Mouse (Mus musculus): ENCODE data around the gene Gdf7. TPM values are rescaled to one million over a fixed set of nuclear protein-coding genes. Genes with fewer than 3 reads are reported as not detected.

The Gdf7 gene
- polyA plus RNA-seq, 1 experiment from 2014 or later, result 0.85 TPM

- ATAC-seq (ENCODE audit: insufficient number of reproducible peaks, low FRiP score, low TSS enrichment, low read depth), result no peak
- H3K27ac ChIP-seq (replicated peaks), result no peak overlapping the region
- H3K4me2 ChIP-seq (replicated peaks), result no peak overlapping the region
- peaks cover 37% of the 10 kb centered on the region for H3K4me1 ChIP-seq
- 79% methylated on average over 2 of the region's 2 CpGs for WGBS
- peaks cover 70% of the 10 kb centered on the region for H3K27me3 ChIP-seq
- H3K36me3 ChIP-seq, result no peaks in the 10 kb centered on the region
- H3K9ac ChIP-seq, result no peak overlapping the region
- no peak overlapping the region for H3K4me3 ChIP-seq (replicated peaks)
- H3K9me3 ChIP-seq (replicated peaks), result no peaks in the 10 kb centered on the region
Measured at GRCm38 (mm10) chr12:8296154-8296553, 5.6 kb downstream of the Gdf7 start.

DNA sequence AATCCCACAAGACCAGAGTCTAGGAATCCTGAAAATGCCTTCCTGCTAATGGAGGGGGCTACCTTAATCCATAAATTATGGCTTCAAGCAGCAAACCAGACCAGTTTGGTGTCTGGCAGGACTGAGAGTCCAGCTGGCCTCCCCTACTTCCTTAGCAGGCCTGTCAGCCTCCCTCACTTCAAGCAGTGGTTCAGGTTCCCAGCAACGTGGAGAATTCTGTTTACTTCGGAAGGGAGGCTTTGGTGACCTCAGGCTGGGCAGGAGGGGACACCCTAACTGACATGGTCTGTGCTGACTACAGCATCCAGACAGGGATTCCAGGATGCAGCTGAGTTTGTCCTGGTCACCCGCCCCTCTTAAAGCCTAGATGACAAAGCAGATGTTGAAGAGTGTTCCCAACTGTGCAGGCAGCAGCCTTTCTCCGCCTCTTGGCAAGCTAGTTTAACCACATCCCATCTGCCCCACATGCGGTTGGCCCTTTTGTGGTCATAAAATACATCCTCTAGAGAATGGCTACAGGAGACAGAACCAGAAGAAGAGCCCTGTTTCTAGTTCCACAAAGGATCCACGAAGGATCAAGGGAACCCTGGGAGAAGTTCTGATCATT, 6.3 kb downstream of the Gdf7 start:
- Histone ChIP-seq H3K27ac (replicated peaks) (no peak overlapping the region), H3K4me3 (replicated peaks) (no peak overlapping the region), H3K27me3 (peaks cover 62% of the 10 kb centered on the region), H3K4me2 (replicated peaks) (no peak overlapping the region), H3K4me1 (peaks cover 35% of the 10 kb centered on the region), H3K9ac (no peak overlapping the region), H3K36me3 (no peaks in the 10 kb centered on the region), H3K9me3 (replicated peaks) (no peaks in the 10 kb centered on the region)
- 31% methylated on average over 6 of the region's 6 CpGs for WGBS
- peak; percentile 16; the same call in 1 of the 2 replicates for ATAC-seq (ENCODE audit: insufficient number of reproducible peaks, low FRiP score, low TSS enrichment, low read depth)

DNA sequence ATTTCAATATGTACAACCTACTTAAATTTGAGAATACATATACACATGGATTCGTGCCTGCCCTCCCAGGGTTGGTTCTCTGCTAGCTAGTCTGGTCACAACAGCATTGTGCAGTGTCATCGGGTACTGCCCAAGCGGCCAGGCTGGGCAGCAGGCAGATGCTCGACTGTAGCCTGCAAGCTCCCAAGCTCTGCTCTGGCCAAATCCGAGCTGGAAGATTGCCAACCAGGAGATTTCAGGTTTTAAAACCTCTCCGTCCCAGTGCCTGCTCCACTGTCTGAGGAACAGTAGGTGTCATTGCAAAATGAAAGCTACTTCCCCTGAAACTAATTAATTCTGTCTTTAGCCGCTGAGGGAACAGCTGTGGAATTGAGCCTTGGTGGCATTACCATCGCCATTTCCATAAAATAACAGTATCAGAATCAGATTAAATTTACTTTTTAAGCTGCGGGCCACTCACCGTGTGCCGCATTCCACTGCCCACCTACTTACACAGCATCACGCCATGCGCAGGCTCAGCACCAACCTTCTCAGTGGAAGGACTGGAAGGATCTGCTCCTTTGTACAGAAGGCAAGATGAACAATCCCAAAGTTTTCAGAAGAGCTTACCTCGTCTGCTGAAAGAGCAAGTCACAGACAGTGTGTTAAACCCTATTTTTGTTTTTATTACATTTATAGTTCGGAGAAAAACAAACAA, 10.4 kb downstream of the Gdf7 start:
- 61% methylated on average over 15 of the region's 15 CpGs for WGBS
- Histone ChIP-seq H3K27ac (replicated peaks) (no peak overlapping the region), H3K4me3 (replicated peaks) (no peak overlapping the region), H3K36me3 (no peaks in the 10 kb centered on the region), H3K9ac (no peak overlapping the region), H3K27me3 (peaks cover 23% of the 10 kb centered on the region), H3K9me3 (replicated peaks) (no peaks in the 10 kb centered on the region), H3K4me2 (replicated peaks) (no peak overlapping the region), H3K4me1 (peaks cover 8% of the 10 kb centered on the region)
- no peak for ATAC-seq (ENCODE audit: insufficient number of reproducible peaks, low FRiP score, low TSS enrichment, low read depth)

DNA sequence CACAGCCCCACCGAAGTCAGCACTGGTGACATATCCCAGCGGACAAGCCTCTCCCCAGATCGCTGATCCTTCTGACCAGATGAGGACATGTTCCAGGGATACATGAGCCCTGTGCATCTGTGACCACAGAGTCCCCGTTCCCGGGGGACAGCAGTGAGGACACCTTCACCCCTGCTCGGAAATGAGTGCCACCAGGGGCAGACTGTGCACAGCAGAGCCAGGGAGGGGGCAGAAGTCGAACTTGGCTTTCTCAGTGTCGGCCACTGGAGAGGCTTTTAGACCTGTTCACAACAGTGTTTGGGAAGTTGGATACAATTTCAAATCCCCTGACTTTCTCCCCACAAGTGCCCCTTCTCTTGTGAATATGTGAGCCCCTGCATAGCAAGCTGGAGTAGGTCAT, 12.3 kb downstream of the Gdf7 start:
- Histone ChIP-seq H3K36me3 (peaks cover 5% of the 10 kb centered on the region; the same call in 1 of the 2 replicates), H3K4me2 (replicated peaks) (no peak overlapping the region), H3K9ac (no peak overlapping the region), H3K4me3 (replicated peaks) (no peak overlapping the region), H3K27me3 (peaks cover 8% of the 10 kb centered on the region), H3K4me1 (no peaks in the 10 kb centered on the region), H3K9me3 (replicated peaks) (no peaks in the 10 kb centered on the region), H3K27ac (replicated peaks) (no peak overlapping the region)
- WGBS, result 74% methylated on average over 8 of the region's 8 CpGs
- no peak for ATAC-seq (ENCODE audit: insufficient number of reproducible peaks, low FRiP score, low TSS enrichment, low read depth)

DNA sequence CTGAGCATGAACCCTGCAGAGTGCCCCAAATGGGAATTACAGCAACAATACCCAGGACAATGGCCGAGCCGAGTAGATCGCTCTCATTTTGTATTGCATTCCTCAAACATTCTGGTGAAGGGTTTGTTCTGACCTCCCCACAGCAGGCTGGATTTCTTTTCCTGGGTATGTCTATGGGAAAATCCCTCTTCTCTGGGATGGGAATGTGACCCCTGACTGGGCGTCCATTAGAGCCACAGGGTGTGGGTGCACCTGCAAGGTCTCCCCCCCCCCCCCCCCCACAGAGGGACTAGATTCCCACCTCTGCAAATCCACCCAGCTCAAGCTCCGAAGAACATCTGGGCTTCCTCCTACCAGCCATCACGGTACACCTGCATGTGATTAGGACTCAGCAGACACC, 12.7 kb downstream of the Gdf7 start:
- H3K9ac ChIP-seq, result no peak overlapping the region
- no peak overlapping the region for H3K4me2 ChIP-seq (replicated peaks)
- H3K36me3 ChIP-seq, result peaks cover 7% of the 10 kb centered on the region; the same call in 1 of the 2 replicates
- peaks cover 5% of the 10 kb centered on the region for H3K27me3 ChIP-seq
- no peak overlapping the region for H3K4me3 ChIP-seq (replicated peaks)
- no peaks in the 10 kb centered on the region for H3K4me1 ChIP-seq
- H3K27ac ChIP-seq (replicated peaks), result no peak overlapping the region
- no peaks in the 10 kb centered on the region for H3K9me3 ChIP-seq (replicated peaks)
- WGBS, result 62% methylated on average over 6 of the region's 6 CpGs
- no peak for ATAC-seq (ENCODE audit: insufficient number of reproducible peaks, low FRiP score, low TSS enrichment, low read depth)

GRCm38 (mm10) chr12:8287970-8288369, 13.8 kb downstream of the Gdf7 start:
- Histone ChIP-seq H3K4me2 (replicated peaks) (no peak overlapping the region), H3K36me3 (peaks cover 12% of the 10 kb centered on the region), H3K27me3 (no peaks in the 10 kb centered on the region; the same call in 1 of the 2 replicates), H3K27ac (replicated peaks) (no peak overlapping the region), H3K9ac (no peak overlapping the region), H3K4me1 (no peaks in the 10 kb centered on the region), H3K9me3 (replicated peaks) (no peaks in the 10 kb centered on the region), H3K4me3 (replicated peaks) (no peak overlapping the region)
- ATAC-seq (ENCODE audit: insufficient number of reproducible peaks, low FRiP score, low TSS enrichment, low read depth), result no peak
- 57% methylated on average over 3 of the region's 3 CpGs for WGBS

DNA sequence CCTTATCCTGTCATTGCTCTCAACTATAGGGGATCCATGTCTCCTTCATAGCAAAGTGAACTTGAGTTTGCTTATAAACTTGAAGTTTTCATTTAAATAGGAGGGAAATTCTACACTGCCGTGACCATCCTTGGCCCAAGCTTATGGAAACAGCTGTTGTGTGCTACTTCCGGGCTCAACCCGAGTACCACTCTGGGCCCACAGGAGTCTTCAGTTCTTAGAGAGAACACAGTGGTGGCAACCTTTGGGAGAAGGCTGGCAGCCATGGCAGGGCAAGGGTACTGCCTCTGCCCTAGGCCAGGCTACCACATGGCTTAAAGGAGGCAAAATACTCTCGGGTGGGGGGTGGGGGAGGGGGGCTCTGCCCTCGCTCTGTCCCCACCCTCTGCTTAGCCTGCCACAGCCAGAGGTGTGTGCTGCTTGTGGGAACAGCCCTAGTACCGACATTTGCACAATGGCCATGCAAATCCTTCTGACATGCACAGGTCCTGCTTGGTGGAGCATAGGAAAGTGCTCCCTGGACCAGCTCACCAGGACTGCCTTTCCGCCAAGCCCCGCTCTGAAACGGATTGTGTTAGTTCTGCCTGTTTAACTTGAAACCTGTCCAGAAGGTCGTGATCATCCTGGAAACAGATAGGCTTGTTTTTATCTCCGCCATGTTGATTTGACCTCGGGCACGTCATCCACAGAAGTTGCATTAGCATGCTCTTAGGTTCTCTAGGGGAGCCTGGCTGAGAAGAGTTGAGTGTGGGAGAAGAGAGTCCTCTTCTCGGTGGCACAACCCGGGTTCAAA, 20.3 kb downstream of the Gdf7 start:
- Histone ChIP-seq H3K9ac (no peak overlapping the region), H3K4me3 (replicated peaks) (no peak overlapping the region), H3K27ac (replicated peaks) (no peak overlapping the region), H3K36me3 (peaks cover 12% of the 10 kb centered on the region), H3K4me2 (replicated peaks) (no peak overlapping the region), H3K27me3 (no peaks in the 10 kb centered on the region), H3K9me3 (replicated peaks) (no peaks in the 10 kb centered on the region), H3K4me1 (no peaks in the 10 kb centered on the region)
- 71% methylated on average over 15 of the region's 15 CpGs for WGBS
- ATAC-seq (ENCODE audit: insufficient number of reproducible peaks, low FRiP score, low TSS enrichment, low read depth), result no peak

- Histone ChIP-seq H3K4me2 (replicated peaks) (no peak overlapping the region), H3K27me3 (no peaks in the 10 kb centered on the region), H3K4me1 (no peaks in the 10 kb centered on the region), H3K27ac (replicated peaks) (no peak overlapping the region), H3K36me3 (peaks cover 8% of the 10 kb centered on the region; the same call in 1 of the 2 replicates), H3K9ac (no peak overlapping the region), H3K4me3 (replicated peaks) (no peak overlapping the region), H3K9me3 (replicated peaks) (no peaks in the 10 kb centered on the region)
- WGBS, result 91% methylated on average over 4 of the region's 4 CpGs
- ATAC-seq (ENCODE audit: insufficient number of reproducible peaks, low FRiP score, low TSS enrichment, low read depth), result no peak
Measured at GRCm38 (mm10) chr12:8275424-8275823, 26.3 kb downstream of the Gdf7 start.

DNA sequence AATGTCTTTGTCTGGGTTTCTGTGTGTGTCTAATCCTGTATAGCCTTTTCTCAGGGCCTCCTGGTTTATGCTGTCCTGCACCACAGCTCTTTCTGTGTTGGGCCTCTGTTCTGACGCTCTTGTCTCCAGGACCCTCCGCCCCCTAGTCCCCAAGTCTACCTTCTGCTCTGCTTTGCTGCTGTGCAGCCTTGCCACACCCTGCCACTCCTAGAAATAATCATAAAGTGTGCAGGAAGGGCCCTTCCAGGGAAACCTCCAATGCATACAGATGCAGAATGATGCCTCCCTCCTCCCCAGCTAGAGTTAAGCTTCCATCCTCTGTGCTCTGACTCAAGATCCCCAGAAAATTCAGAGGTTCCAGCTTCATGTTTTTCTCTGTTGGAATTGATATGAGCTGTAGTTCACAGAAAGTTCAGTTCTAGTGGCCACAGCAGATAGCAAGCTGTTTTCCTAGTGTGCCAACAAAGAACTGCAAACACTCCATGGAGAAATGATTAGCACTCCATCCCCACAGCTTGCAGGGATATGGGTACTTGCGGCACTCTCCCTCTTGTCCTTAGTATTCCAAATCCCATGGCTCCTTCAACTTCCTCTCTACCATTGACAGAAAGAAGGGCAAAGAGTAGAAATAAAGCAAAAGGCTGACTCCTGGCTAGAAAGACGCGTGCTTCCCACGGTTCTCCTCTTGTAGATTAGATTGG, 28.1 kb downstream of the Gdf7 start:
- no peaks in the 10 kb centered on the region for H3K27me3 ChIP-seq
- H3K36me3 ChIP-seq, result peaks cover 12% of the 10 kb centered on the region; the same call in 1 of the 2 replicates
- H3K4me3 ChIP-seq (replicated peaks), result no peak overlapping the region
- ATAC-seq (ENCODE audit: insufficient number of reproducible peaks, low FRiP score, low TSS enrichment, low read depth), result no peak
- H3K27ac ChIP-seq (replicated peaks), result no peak overlapping the region
- H3K9me3 ChIP-seq (replicated peaks), result no peaks in the 10 kb centered on the region
- 94% methylated on average over 6 of the region's 6 CpGs for WGBS
- H3K4me2 ChIP-seq (replicated peaks), result no peak overlapping the region
- no peaks in the 10 kb centered on the region for H3K4me1 ChIP-seq
- H3K9ac ChIP-seq, result no peak overlapping the region

- Histone ChIP-seq H3K4me2 (replicated peaks) (no peak overlapping the region), H3K9ac (no peak overlapping the region), H3K9me3 (replicated peaks) (no peaks in the 10 kb centered on the region), H3K4me3 (replicated peaks) (no peak overlapping the region), H3K27ac (replicated peaks) (no peak overlapping the region), H3K4me1 (no peaks in the 10 kb centered on the region), H3K36me3 (peaks cover 17% of the 10 kb centered on the region; the same call in 1 of the 2 replicates), H3K27me3 (no peaks in the 10 kb centered on the region)
- no peak for ATAC-seq (ENCODE audit: insufficient number of reproducible peaks, low FRiP score, low TSS enrichment, low read depth)
- WGBS, result 95% methylated on average over 2 of the region's 2 CpGs
Measured at GRCm38 (mm10) chr12:8271405-8271804, 30.3 kb downstream of the Gdf7 start.

- WGBS, result 90% methylated on average over 11 of the region's 11 CpGs
- ATAC-seq (ENCODE audit: insufficient number of reproducible peaks, low FRiP score, low TSS enrichment, low read depth), result no peak
Measured at GRCm38 (mm10) chr12:8269627-8270026, 32.1 kb downstream of the Gdf7 start.

More at GRCm38 (mm10) chr12:8269627-8270026, 32.1 kb downstream of the Gdf7 start:
- H3K4me2 ChIP-seq (replicated peaks), result no peak overlapping the region
- H3K27me3 ChIP-seq, result no peaks in the 10 kb centered on the region
- H3K36me3 ChIP-seq, result peaks cover 14% of the 10 kb centered on the region; the same call in 1 of the 2 replicates
- H3K9ac ChIP-seq, result no peak overlapping the region
- H3K4me3 ChIP-seq (replicated peaks), result no peak overlapping the region
- H3K9me3 ChIP-seq (replicated peaks), result no peaks in the 10 kb centered on the region
- no peaks in the 10 kb centered on the region for H3K4me1 ChIP-seq
- H3K27ac ChIP-seq (replicated peaks), result no peak overlapping the region

Data from embryonic facial prominence, embryonic 15.5 days (tissue).